Mouse (Mus musculus) midbrain, postnatal 0 days (tissue): ENCODE measurements around the gene Acvrl1. TPM values are rescaled to one million over a fixed set of nuclear protein-coding genes. Genes with fewer than 3 reads are reported as not detected.

Experiments
- ATAC-seq: fragments of 200-750 bp; cut with Nextera tagmentation; 2 replicates; pipeline ENCODE4 v1.8.0; 2017; ENCODE audit warnings: moderate number of reproducible peaks, mild to moderate bottlenecking, moderate TSS enrichment, moderate library complexity; ENCODE audit not compliant: low FRiP score
- DNase-seq: peaks from one replicate; pipeline ENCODE4 v3.0.0-alpha.2; 2015; ENCODE audit warnings: low spot score
- H3K27ac ChIP-seq: fragments of 300-500 bp; sonication (generic); 2 replicates; pipeline ENCODE4 v1.5.1; 2014; ENCODE audit warnings: low read depth, mild to moderate bottlenecking, low read length, mixed read lengths
- H3K27me3 ChIP-seq: fragments of 300-500 bp; sonication (generic); 2 replicates; pipeline ENCODE4 v1.6.1; 2014; ENCODE audit warnings: low read length, control low read depth, mixed read lengths; ENCODE audit not compliant: insufficient read depth
- H3K36me3 ChIP-seq: fragments of 300-500 bp; sonication (generic); 2 replicates; pipeline ENCODE4 v1.6.1; 2014; ENCODE audit warnings: low read length, control low read depth, mixed read lengths; ENCODE audit not compliant: insufficient read depth
- H3K4me1 ChIP-seq: fragments of 300-500 bp; sonication (generic); 2 replicates; pipeline ENCODE4 v1.6.1; 2014; ENCODE audit warnings: mild to moderate bottlenecking, control low read depth, antibody characterized with exemption, low read length, mixed read lengths; ENCODE audit not compliant: insufficient read depth
- H3K4me2 ChIP-seq: fragments of 300-500 bp; sonication (generic); 2 replicates; pipeline ENCODE4 v1.6.1; 2014; ENCODE audit warnings: low read depth, mild to moderate bottlenecking, low read length, mixed read lengths; ENCODE audit not compliant: poor library complexity, severe bottlenecking
- H3K4me3 ChIP-seq: fragments of 300-500 bp; sonication (generic); 2 replicates; pipeline ENCODE4 v1.5.1; 2014; ENCODE audit warnings: low read depth, mild to moderate bottlenecking, low read length, moderate library complexity
- H3K9ac ChIP-seq: fragments of 300-500 bp; sonication (generic); replicated peaks from 2 replicates; pipeline ENCODE4 v1.6.1; 2014; ENCODE audit warnings: mild to moderate bottlenecking, low read length, moderate library complexity, mixed read lengths; ENCODE audit not compliant: poor library complexity, severe bottlenecking
- H3K9me3 ChIP-seq: fragments of 300-500 bp; sonication (generic); 2 replicates; pipeline ENCODE4 v1.6.1; 2016; ENCODE audit warnings: low read length, control low read depth
- CTCF ChIP-seq: IDR thresholded peaks from 2 replicates; pipeline ENCODE4 v1.5.1; 2016; ENCODE audit warnings: antibody characterized with exemption, mild to moderate bottlenecking
- WGBS: fragments of 180-500 bp; shearing (Covaris S2); extraction: QIAGEN DNeasy Blood & Tissue Kit; methylation state at CpG from one replicate; pipeline ENCODE4 v1.1.7; 2014; 5-methylcytosine and 5-hydroxymethylcytosine counted together
- polyA plus RNA-seq: library from polyadenylated mRNA; unstranded; fragments of >200 nt; fragmentation: Nextera tagmentation; extraction: Ambion mirVana; gene quantifications from 2 replicates; pipeline ENCODE4 v1.2.1, GENCODE M21; 2015
- total RNA-seq: library from RNA; depleted of rRNA; stranded (reverse); fragments of >200 nt; gene quantifications from 2 replicates; pipeline ENCODE4 v1.2.3, GENCODE M21; 2014

Gene Acvrl1
- total and polyA plus RNA-seq, 2 experiments from 2014 or later, result 6.1 to 8.4 TPM

DNA sequence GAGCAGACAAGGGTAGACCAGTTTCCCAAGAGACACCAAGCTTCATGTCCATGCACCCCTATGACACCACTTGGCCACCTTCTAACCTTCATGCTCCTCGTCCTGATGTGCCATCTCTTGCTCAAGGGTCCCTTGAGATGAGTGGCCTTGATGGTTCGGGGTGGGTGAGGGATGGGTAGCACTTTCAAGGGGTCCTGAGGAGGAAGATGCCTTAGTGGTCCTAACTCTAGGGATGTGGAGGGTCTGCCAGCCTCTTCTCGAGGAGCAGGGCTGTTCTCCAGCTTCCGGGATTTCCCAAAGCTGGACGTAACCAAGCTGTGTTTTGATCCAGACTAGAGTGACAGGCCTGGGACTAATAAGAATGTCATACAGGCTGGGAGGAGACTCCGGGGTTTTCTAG is 2.8 kb upstream of the Acvrl1 start:
- no peak overlapping the region for H3K4me2 ChIP-seq
- no peak overlapping the region for H3K4me3 ChIP-seq
- DNase-seq (no peak), ATAC-seq (no peak)
- no peaks in the 10 kb centered on the region for H3K36me3 ChIP-seq
- 0 out of 2 replicates have a peak, but pooled peaks cover 3% of the 10 kb centered on the region for H3K4me1 ChIP-seq
- no peak overlapping the region for H3K9ac ChIP-seq
- no peaks in the 10 kb centered on the region for H3K9me3 ChIP-seq
- no peak for TF ChIP-seq CTCF
- 90% methylated on average over 6 of the region's 6 CpGs for WGBS
- peaks cover 23% of the 10 kb centered on the region for H3K27me3 ChIP-seq
- H3K27ac ChIP-seq, result no peak overlapping the region

GRCm38 (mm10) chr15:101126876-101127544 is 1.3 kb upstream of the Acvrl1 start:
- Histone ChIP-seq H3K27ac (no peak overlapping the region), H3K27me3 (peaks cover 23% of the 10 kb centered on the region), H3K9me3 (no peaks in the 10 kb centered on the region), H3K4me1 (0 out of 2 replicates have a peak, but pooled peaks cover 3% of the 10 kb centered on the region), H3K36me3 (no peaks in the 10 kb centered on the region), H3K4me2 (no peak overlapping the region), H3K9ac (no peak overlapping the region), H3K4me3 (no peak overlapping the region)
- 82% methylated on average over 12 of the region's 12 CpGs for WGBS
- DNase-seq, result no peak
- no peak for TF ChIP-seq CTCF
- no peak for ATAC-seq

- Histone ChIP-seq H3K4me1 (0 out of 2 replicates have a peak, but pooled peaks cover 3% of the 10 kb centered on the region), H3K4me2 (0 out of 2 replicates have a peak overlapping the region, but pooled peaks have one; percentile 49), H3K4me3 (peak overlapping the region; percentile 29; the same call in 1 of the 2 replicates), H3K9ac (no peak overlapping the region), H3K27me3 (peaks cover 23% of the 10 kb centered on the region), H3K36me3 (no peaks in the 10 kb centered on the region), H3K9me3 (no peaks in the 10 kb centered on the region), H3K27ac (no peak overlapping the region)
- DNase-seq (no peak), ATAC-seq (no peak)
- TF ChIP-seq CTCF, result no peak
- WGBS, result 46% methylated on average over 5 of the region's 5 CpGs
Measured at GRCm38 (mm10) chr15:101129412-101129811, 1.1 kb downstream of the Acvrl1 start.

DNA sequence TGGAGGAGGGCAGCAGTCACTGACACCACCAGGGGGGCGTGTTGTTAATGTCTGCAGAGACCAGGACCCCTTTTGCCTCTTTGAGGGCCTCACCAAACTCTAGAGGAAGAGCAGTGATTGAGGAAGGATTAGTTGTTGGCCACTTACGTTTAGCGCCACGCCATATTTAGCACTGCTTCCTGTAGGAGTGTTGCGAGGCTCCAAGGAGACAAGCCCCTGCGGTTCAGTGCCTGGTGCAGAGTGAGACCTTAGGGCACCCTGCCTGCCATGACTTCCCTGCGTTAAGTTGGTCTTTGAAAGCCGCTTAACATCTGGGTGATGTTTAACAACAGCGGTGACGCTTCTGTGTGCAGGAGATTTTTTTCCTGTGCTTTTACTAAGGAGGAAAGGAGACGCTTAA is 3.2 kb downstream of the Acvrl1 start:
- 38% methylated on average over 11 of the region's 11 CpGs for whole genome bisulfite sequencing
- no peak overlapping the region for H3K27ac ChIP-seq
- no peak overlapping the region for H3K9ac ChIP-seq
- TF ChIP-seq CTCF, result no peak
- 0 out of 2 replicates have a peak, but pooled peaks cover 3% of the 10 kb centered on the region for H3K4me1 ChIP-seq
- H3K9me3 ChIP-seq, result no peaks in the 10 kb centered on the region
- ATAC-seq, result no peak
- no peak overlapping the region for H3K4me2 ChIP-seq
- H3K36me3 ChIP-seq, result no peaks in the 10 kb centered on the region
- no peak for DNase-seq
- H3K4me3 ChIP-seq, result no peak overlapping the region
- H3K27me3 ChIP-seq, result peaks cover 23% of the 10 kb centered on the region

DNA sequence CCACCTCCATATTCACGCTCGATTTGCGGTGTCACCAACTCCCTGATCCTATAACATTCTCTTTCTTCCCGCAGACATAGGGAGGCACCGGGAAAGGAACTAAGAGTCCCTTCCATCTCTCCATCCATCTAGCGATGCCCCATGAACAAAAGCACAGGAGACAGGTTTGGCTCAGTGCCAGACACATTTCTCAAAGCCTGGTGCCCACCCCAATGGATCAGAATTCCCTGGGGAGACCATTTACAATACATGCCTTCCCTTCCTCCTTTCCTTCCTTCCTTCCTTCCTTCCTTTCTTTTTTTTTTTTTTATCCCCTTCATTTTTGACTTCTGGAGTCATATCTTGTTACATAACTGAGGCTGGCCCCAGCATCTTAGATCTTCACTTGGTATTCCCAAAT is 3.7 kb downstream of the Acvrl1 start:
- TF ChIP-seq CTCF, result no peak
- no peak overlapping the region for H3K4me2 ChIP-seq
- H3K27me3 ChIP-seq, result peaks cover 23% of the 10 kb centered on the region
- ATAC-seq (no peak), DNase-seq (no peak)
- H3K27ac ChIP-seq, result no peak overlapping the region
- no peaks in the 10 kb centered on the region for H3K9me3 ChIP-seq
- H3K4me1 ChIP-seq, result 0 out of 2 replicates have a peak, but pooled peaks cover 3% of the 10 kb centered on the region
- H3K36me3 ChIP-seq, result no peaks in the 10 kb centered on the region
- H3K4me3 ChIP-seq, result no peak overlapping the region
- WGBS, result 45% methylated on average over 6 of the region's 6 CpGs
- H3K9ac ChIP-seq, result no peak overlapping the region

- Histone ChIP-seq H3K36me3 (no peaks in the 10 kb centered on the region), H3K27ac (no peak overlapping the region), H3K9ac (no peak overlapping the region), H3K27me3 (peaks cover 23% of the 10 kb centered on the region), H3K4me2 (no peak overlapping the region), H3K4me3 (no peak overlapping the region), H3K4me1 (0 out of 2 replicates have a peak, but pooled peaks cover 3% of the 10 kb centered on the region), H3K9me3 (no peaks in the 10 kb centered on the region)
- ATAC-seq (no peak), DNase-seq (no peak)
- TF ChIP-seq CTCF, result no peak
- 78% methylated on average over 6 of the region's 6 CpGs for WGBS
Measured at GRCm38 (mm10) chr15:101132761-101133160, 4.4 kb downstream of the Acvrl1 start.
